17 mouse cellular contexts compared by ENCODE assay signal in the genomic region with DNA sequence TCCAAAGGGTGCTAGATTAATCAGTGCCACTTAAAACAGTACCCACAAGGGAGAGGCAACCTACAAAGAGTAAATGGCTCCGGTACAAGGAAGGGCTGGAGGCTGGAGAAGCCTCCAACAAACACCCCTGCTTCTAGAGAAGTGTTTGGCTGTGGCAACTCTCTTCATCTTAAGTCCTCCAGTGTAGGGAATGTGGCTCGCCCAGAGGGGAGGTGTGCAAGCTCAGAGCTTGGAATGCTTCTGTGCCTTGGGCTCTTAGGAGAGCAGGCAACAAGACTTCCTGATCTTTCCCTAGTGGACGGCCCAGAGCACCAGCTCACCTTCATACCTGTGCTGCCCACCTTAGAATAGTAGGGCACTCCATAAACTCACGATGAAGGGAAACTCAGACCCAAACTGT.
"Had no signal": no experiment of that assay in that cellular context is flagged by ENCODE, and none has a peak within 500 bp of the region (broad histone marks: within the 10 kb centered on the region; RNA-seq: fewer than 3 reads in every experiment).

No protein-coding gene starts in this region.

- H3K36me3 ChIP-seq: lung, embryonic 15.5 days; midbrain, embryonic 13.5 days; midbrain, embryonic 15.5 days; neural tube, embryonic 12.5 days had no signal

- H3K27ac ChIP-seq: lung, embryonic 15.5 days; macrophage; midbrain, embryonic 13.5 days; midbrain, embryonic 15.5 days; neural tube, embryonic 12.5 days had no signal

- H3K4me3 ChIP-seq: lung, embryonic 15.5 days; megakaryocyte, embryonic 14.5 days; midbrain, embryonic 13.5 days; midbrain, embryonic 15.5 days; neural tube, embryonic 12.5 days had no signal

- H3K4me2 ChIP-seq: lung, embryonic 15.5 days; midbrain, embryonic 11.5 days; midbrain, embryonic 13.5 days; midbrain, embryonic 15.5 days; neural tube, embryonic 12.5 days had no signal

- H3K9me3 ChIP-seq: lung, embryonic 15.5 days; midbrain, embryonic 13.5 days; midbrain, embryonic 15.5 days; neural tube, embryonic 12.5 days had no signal

- DNase-seq: liver, postnatal 0 days; lung, adult 2 months; lung, postnatal 14 days; lung, postnatal 36 days; right cerebral cortex, postnatal 14 days; spleen, adult 18-20 months; thymus, adult 18-20 months; thymus, postnatal 14 days; thymus, postnatal 36 days had no signal

- H3K9ac ChIP-seq: liver, postnatal 0 days; lung, embryonic 15.5 days; midbrain, embryonic 13.5 days; midbrain, embryonic 15.5 days; neural tube, embryonic 12.5 days had no signal

- ATAC-seq: liver, postnatal 0 days; lung, postnatal 0 days; midbrain, embryonic 13.5 days; midbrain, embryonic 15.5 days had no signal
